Mouse (Mus musculus): ENCODE data around the gene M1ap. TPM values are rescaled to one million over a fixed set of nuclear protein-coding genes. Genes with fewer than 3 reads are reported as not detected.

M1ap gene
- total and polyA plus RNA-seq, 3 experiments: 6.2 to 6.3 TPM; not detected in 1

- Histone ChIP-seq H3K79me2 (ENCODE audit: control insufficient read depth, insufficient read depth, low read length, poor library complexity) (no peaks in the 10 kb centered on the region; the same call in 1 of the 2 replicates), H3K9ac (ENCODE audit: control insufficient read depth, low read depth, low read length, poor library complexity, severe bottlenecking) (no peak overlapping the region), H3K4me3 (ENCODE audit: control insufficient read depth in 1 of 2, insufficient read depth in 1 of 2, low read depth in 2 of 2, low read length in 2 of 2) (no peak overlapping the region), H3K4me1 (ENCODE audit: control insufficient read depth in 1 of 2, insufficient read depth in 2 of 2, low read length in 2 of 2) (peaks cover 34 to 49% of the 10 kb centered on the region in 2 experiments), H3K27me3 (ENCODE audit: control insufficient read depth in 1 of 2, insufficient read depth in 2 of 2, low read length in 2 of 2) (no peaks in the 10 kb centered on the region), H3K9me3 (replicated peaks; ENCODE audit: insufficient read depth, low read length) (no peaks in the 10 kb centered on the region), H3K36me3 (ENCODE audit: control insufficient read depth in 1 of 2, insufficient read depth in 2 of 2, low read length in 2 of 2) (peaks cover 0 to 53% of the 10 kb centered on the region in 2 experiments; a peak in 2 of 4 replicates), H3K27ac (ENCODE audit: control insufficient read depth, low read depth, low read length) (no peak overlapping the region)
- DNase-seq (ENCODE audit: low read depth, low spot score): no peak
- TF ChIP-seq ETS1 (IDR thresholded peaks at IDR 0.05; ENCODE audit: low read depth, low read length): no peak
- TF ChIP-seq E2F4 (IDR thresholded peaks at IDR 0.05; ENCODE audit: borderline replicate concordance, low read depth, low read length): no peak
- no peak for TF ChIP-seq TCF12 (IDR thresholded peaks at IDR 0.05; ENCODE audit: low read depth, low read length)
- TF ChIP-seq CTCF (IDR thresholded peaks at IDR 0.05 in 2 of 3, conservative IDR thresholded peaks at IDR 0.05 in 1 of 3; ENCODE audit: control insufficient read depth in 1 of 3, insufficient read depth in 1 of 3, low read depth in 2 of 3, low read length in 3 of 3, poor library complexity in 1 of 3, severe bottlenecking in 1 of 3): no peak
Measured at GRCm38 (mm10) chr6:83017190-83017589, 70.5 kb downstream of the M1ap start.

DNA sequence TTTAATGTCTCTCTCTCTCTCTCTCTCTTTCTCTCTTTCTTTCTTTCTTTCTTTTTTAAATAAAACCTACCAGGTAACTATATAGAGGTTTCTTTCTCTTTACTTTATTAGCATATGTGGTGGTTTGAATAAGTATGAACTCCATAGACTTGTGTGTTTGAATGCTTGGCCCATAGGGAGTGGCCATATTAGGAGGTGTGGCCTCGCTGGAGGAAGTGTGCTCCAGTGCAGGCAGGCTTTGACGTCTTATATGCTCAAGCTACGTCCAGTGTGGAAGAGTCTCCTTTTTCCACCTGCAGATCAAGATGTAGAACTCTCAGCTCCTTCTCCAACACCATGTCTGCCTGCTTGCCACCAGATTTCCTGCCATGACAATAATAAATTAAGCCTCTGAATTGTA is 72.3 kb downstream of the M1ap start:
- Histone ChIP-seq H3K9me3 (replicated peaks; ENCODE audit: insufficient read depth, low read length) (no peaks in the 10 kb centered on the region), H3K36me3 (ENCODE audit: control insufficient read depth in 1 of 2, insufficient read depth in 2 of 2, low read length in 2 of 2) (peaks cover 0 to 48% of the 10 kb centered on the region in 2 experiments; a peak in 2 of 4 replicates), H3K4me3 (ENCODE audit: control insufficient read depth in 1 of 2, insufficient read depth in 1 of 2, low read depth in 2 of 2, low read length in 2 of 2) (no peak overlapping the region), H3K9ac (ENCODE audit: control insufficient read depth, low read depth, low read length, poor library complexity, severe bottlenecking) (no peak overlapping the region), H3K27ac (ENCODE audit: control insufficient read depth, low read depth, low read length) (no peak overlapping the region), H3K79me2 (ENCODE audit: control insufficient read depth, insufficient read depth, low read length, poor library complexity) (no peaks in the 10 kb centered on the region), H3K27me3 (ENCODE audit: control insufficient read depth in 1 of 2, insufficient read depth in 2 of 2, low read length in 2 of 2) (no peaks in the 10 kb centered on the region), H3K4me1 (ENCODE audit: control insufficient read depth in 1 of 2, insufficient read depth in 2 of 2, low read length in 2 of 2) (peaks cover 29 to 42% of the 10 kb centered on the region in 2 experiments)
- no peak for DNase-seq (ENCODE audit: low read depth, low spot score)
- TF ChIP-seq TBP (IDR thresholded peaks at IDR 0.05; ENCODE audit: low read depth, low read length): no peak
- TF ChIP-seq TAL1 (IDR thresholded peaks at IDR 0.05; ENCODE audit: low read length): no peak
- TF ChIP-seq POLR2AphosphoS5 (IDR thresholded peaks at IDR 0.05; ENCODE audit: borderline replicate concordance, low read depth, low read length): no peak
- TF ChIP-seq BHLHE40 (IDR thresholded peaks at IDR 0.05; ENCODE audit: borderline replicate concordance, low read depth, low read length): no peak
- no peak for TF ChIP-seq SMC3 (IDR thresholded peaks at IDR 0.05; ENCODE audit: low read depth, low read length)
- TF ChIP-seq POLR2A (IDR thresholded peaks at IDR 0.05; ENCODE audit: control insufficient read depth in 1 of 2, insufficient read depth in 1 of 2, low read depth in 1 of 2, low read length in 2 of 2, poor library complexity in 1 of 2): no peak
- TF ChIP-seq POLR2AphosphoS2 (IDR thresholded peaks at IDR 0.05; ENCODE audit: low read length): no peak
- TF ChIP-seq USF2 (IDR thresholded peaks at IDR 0.05; ENCODE audit: borderline replicate concordance in 1 of 2, insufficient read depth in 1 of 2, low read depth in 1 of 2, low read length in 2 of 2): no peak
- no peak for TF ChIP-seq HCFC1 (IDR thresholded peaks at IDR 0.05; ENCODE audit: low read depth, low read length)
- no peak for TF ChIP-seq SIN3A (IDR thresholded peaks at IDR 0.05; ENCODE audit: low read length)
- TF ChIP-seq CTCF (IDR thresholded peaks at IDR 0.05 in 2 of 3, conservative IDR thresholded peaks at IDR 0.05 in 1 of 3; ENCODE audit: control insufficient read depth in 1 of 3, insufficient read depth in 1 of 3, low read depth in 2 of 3, low read length in 3 of 3, poor library complexity in 1 of 3, severe bottlenecking in 1 of 3): no peak
- no peak for TF ChIP-seq CHD1 (IDR thresholded peaks at IDR 0.05; ENCODE audit: low read depth, low read length)

Measured in MEL (cell line).